Comparison of ENCODE assay signal across 10 mouse cellular contexts in the genomic region with DNA sequence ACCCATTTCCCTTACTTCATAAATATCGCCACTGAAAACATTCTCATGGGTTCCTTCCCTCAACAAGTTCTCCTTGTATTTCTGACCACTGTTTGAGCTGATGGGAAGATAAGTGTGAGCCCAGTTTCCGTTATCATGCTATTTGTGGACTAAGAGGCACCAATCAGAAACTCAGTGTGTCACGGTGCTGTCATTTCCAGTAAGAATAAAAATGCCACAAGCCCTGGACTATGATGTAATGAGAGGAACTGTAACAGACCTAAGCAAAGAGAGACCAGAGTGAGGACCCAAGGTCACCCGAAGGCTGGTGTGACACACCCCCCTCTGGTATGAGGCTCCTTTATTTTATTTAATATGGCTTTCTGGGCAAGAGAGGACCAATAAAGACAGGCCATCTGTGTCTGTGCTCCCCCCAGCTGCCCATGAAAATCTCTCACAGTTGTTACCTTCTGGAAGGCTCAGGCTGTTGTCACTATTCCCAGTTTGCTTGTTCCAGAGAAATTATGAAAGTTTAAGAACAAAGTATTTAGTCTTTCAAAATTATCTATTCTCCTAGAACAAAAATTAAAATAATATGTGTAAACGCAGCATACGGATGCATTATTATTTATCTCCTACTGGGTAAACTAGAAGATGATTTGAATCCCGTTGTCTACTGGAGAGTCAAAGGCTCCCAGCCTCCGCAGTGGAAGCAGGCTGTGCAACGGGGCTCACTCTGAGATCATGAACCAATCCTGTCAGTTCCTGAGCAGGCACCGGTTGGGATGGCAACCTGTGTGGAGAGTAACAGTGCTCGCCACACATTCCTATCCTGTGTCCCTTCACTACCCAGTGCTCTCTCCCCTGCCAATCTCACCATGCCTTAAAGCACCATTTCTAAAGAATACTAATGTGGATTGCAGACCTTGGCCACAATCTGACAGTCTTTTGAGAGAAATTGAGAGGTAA.
DNase-seq lines count a peak whose midpoint lies in the region; ATAC-seq and TF ChIP-seq lines count a peak whose summit lies in the region.
"Had no signal": no experiment of that assay in that cellular context is flagged by ENCODE, and none has a peak within 500 bp of the region (broad histone marks: within the 10 kb centered on the region; RNA-seq: fewer than 3 reads in every experiment).

No protein-coding gene starts in this region.

- WGBS in cerebellum, adult 2 months, result 39% methylated on average over 11 of the region's 11 CpGs
- WGBS in hindbrain, embryonic 10.5 days, result 73% methylated on average over 11 of the region's 11 CpGs
- WGBS in midbrain, embryonic 11.5 days, result 73% methylated on average over 11 of the region's 11 CpGs

- no peak for TF ChIP-seq POLR2A in cerebellum, adult 2 months (IDR thresholded peaks at IDR 0.05; ENCODE audit: borderline replicate concordance, insufficient read depth, low read length)

- no peak overlapping the region for H3K4me3 ChIP-seq in cerebellum, adult 2 months (replicated peaks; ENCODE audit: insufficient read depth, low read depth, low read length)
- H3K4me3 ChIP-seq in hindbrain, embryonic 10.5 days, result no peak overlapping the region
- no peak overlapping the region for H3K4me3 ChIP-seq in midbrain, embryonic 11.5 days (ENCODE audit: low read depth, low read length)

- no peak for TF ChIP-seq CTCF in cerebellum, adult 2 months (IDR thresholded peaks at IDR 0.05; ENCODE audit: borderline replicate concordance, insufficient read depth, low read depth, low read length)

- no peak overlapping the region for H3K4me2 ChIP-seq in midbrain, embryonic 11.5 days

- H3K36me3 ChIP-seq in hindbrain, embryonic 10.5 days, result no peaks in the 10 kb centered on the region
- no peaks in the 10 kb centered on the region for H3K36me3 ChIP-seq in midbrain, embryonic 11.5 days (ENCODE audit: control insufficient read depth, insufficient read depth, low read length)

- no peak overlapping the region for H3K9ac ChIP-seq in midbrain, embryonic 11.5 days (ENCODE audit: low read length)

- no peak overlapping the region for H3K27ac ChIP-seq in cerebellum, adult 2 months (ENCODE audit: insufficient read depth, low read length)
- no peak overlapping the region for H3K27ac ChIP-seq in hindbrain, embryonic 10.5 days
- H3K27ac ChIP-seq in midbrain, embryonic 11.5 days (ENCODE audit: low read depth, low read length), result no peak overlapping the region

- H3K9me3 ChIP-seq in hindbrain, embryonic 10.5 days, result no peaks in the 10 kb centered on the region
- no peaks in the 10 kb centered on the region for H3K9me3 ChIP-seq in midbrain, embryonic 11.5 days (ENCODE audit: control insufficient read depth, low read length)

- H3K4me1 ChIP-seq in cerebellum, adult 2 months (ENCODE audit: control insufficient read depth, insufficient read depth, low read length), result peaks cover 12% of the 10 kb centered on the region
- peaks cover 6% of the 10 kb centered on the region; the same call in 1 of the 2 replicates for H3K4me1 ChIP-seq in hindbrain, embryonic 10.5 days (replicated peaks)
- no peaks in the 10 kb centered on the region for H3K4me1 ChIP-seq in midbrain, embryonic 11.5 days (ENCODE audit: control insufficient read depth, insufficient read depth, low read length)

- peak; percentile 14 for DNase-seq in R1 (ENCODE audit: low read depth, low spot score)
- DNase-seq in cerebellum, adult 2 months, result peak; percentile 45 to 60
- peak; percentile 28 for DNase-seq in hindbrain, embryonic 10.5 days (ENCODE audit: low spot score)
- DNase-seq in midbrain, embryonic 11.5 days (ENCODE audit: low spot score, missing footprints), result no peak
- DNase-seq in ovary, postnatal 36 days (ENCODE audit: low spot score), result no peak
- no peak for DNase-seq in adrenal gland, adult 8-10 months
- DNase-seq: kidney, postnatal 4 days; lung, adult 18-20 months; thymus, postnatal 14 days had no signal

- ATAC-seq in midbrain, embryonic 11.5 days (ENCODE audit: low FRiP score), result peak; percentile 88
- ATAC-seq in erythroblast, adult 5-6 weeks (replicated peaks; ENCODE audit: low FRiP score, poor library complexity, severe bottlenecking), result no peak

- H3K27me3 ChIP-seq in cerebellum, adult 2 months (ENCODE audit: control insufficient read depth, insufficient read depth, low read length), result no peaks in the 10 kb centered on the region
- no peaks in the 10 kb centered on the region for H3K27me3 ChIP-seq in hindbrain, embryonic 10.5 days (ENCODE audit: insufficient read depth, poor library complexity, severe bottlenecking)
- no peaks in the 10 kb centered on the region for H3K27me3 ChIP-seq in midbrain, embryonic 11.5 days (ENCODE audit: control insufficient read depth, insufficient read depth, low read length)

Comparison
In these comparisons a context has a peak if more than half of its experiments do, and no peak if none do; other contexts are left out.
1. DNase-seq: peak in R1 (single experiment), cerebellum, adult 2 months (2 of 2) and hindbrain, embryonic 10.5 days (single experiment); none in midbrain, embryonic 11.5 days (single experiment), ovary, postnatal 36 days (single experiment) and adrenal gland, adult 8-10 months (single experiment).